Mouse (Mus musculus) liver, embryonic 18 days (tissue): ENCODE measurements around the gene Sftpd. TPM values are rescaled to one million over a fixed set of nuclear protein-coding genes. Genes with fewer than 3 reads are reported as not detected.

Source experiments
- polyA plus RNA-seq: library from polyadenylated mRNA; depleted of rRNA; stranded (reverse); fragments of >200 nt; gene quantifications from 2 replicates; pipeline ENCODE4 v1.2.3, GENCODE M21; 2012; rRNA removed

Sftpd gene
- 0.21 and 0.84 TPM in 2 replicates for polyA plus RNA-seq

DNA sequence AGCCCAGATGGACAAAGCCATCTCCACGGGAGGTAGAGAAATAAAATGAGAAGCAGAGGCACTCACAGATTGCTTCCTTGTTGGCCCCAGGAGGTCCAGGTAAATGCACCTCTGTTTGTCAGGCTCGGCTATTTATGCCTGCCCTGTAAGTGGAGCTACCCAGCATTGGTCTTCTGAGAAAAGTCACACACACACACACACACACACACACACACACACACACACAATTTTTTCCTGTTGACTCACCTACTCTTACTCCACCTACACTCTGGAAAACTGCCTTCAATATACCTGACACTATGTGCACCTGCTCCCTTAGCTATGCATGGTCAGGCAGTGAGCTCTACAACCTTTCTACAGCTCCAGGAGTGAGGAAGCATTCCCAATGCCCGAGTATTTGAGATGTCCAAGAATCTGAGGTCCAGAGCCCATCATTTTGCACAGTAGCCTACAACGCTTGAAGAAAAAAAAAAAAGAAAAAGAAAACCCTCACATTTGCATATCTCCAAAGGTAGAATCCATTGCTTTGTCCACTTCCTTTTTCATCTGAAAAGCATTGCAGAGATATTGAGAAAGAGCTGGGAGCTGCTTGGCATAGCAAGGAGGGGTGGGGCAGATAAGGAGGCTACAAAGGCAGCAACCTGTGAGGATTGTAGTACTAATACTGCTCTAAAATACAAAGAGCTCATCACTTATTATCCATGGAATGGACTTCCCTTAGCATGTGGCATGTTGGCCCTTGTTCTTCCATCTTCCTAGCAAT is at the start of gene Sftpd:
Gene Sftpd, minus strand, starts transcription at position 91 of the 763 bp plus-strand sequence.

GRCm38 (mm10) chr14:41151220-41151898 is 33.6 kb downstream of the Sftpd start, which contains the start of gene Mbl1:
TSS of gene Mbl1 (plus strand) at chr14:41151458.

DNA sequence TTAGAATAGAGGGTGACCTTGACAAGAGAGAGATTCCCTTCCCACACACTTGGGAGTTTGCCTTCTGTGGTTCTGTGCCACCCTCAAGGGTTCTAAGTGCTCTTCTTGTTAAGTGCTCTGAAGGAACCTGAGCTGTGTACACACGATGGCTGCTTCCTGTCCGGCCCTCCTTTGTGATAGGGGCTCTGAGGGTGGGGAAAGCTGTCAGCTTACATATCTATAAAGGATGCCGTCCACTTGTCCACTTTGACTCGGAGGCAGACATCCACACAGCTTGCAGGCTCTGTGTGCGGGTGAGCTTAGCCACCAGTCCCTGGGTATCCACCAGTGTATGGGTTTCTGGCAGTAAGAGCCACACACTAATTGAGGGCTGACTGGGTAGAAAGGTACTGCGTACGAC is 53.4 kb downstream of the Sftpd start, which contains the start of gene Sftpa1:
Gene Sftpa1, plus strand, starts transcription at position 243 of the 400 bp plus-strand sequence.

Other genes with a start within 250 kb of the Sftpd start
- gene Tspan14, start 218.3 kb downstream of the Sftpd start, polyA plus RNA-seq, result 30.3 and 31.2 TPM in 2 replicates
- gene Fam213a, start 171.4 kb downstream of the Sftpd start, polyA plus RNA-seq, result 84.7 and 87.4 TPM in 2 replicates
- not detected in 2 replicates for gene Dydc2, start 115.9 kb downstream of the Sftpd start, polyA plus RNA-seq
- not detected in 2 replicates for gene Dydc1, start 112.2 kb downstream of the Sftpd start, polyA plus RNA-seq
- gene Mat1a, start 80.1 kb downstream of the Sftpd start, polyA plus RNA-seq, result 218 and 257 TPM in 2 replicates
- gene Sftpa1, start 53.4 kb downstream of the Sftpd start, polyA plus RNA-seq, result 0.21 and 0.23 TPM in 2 replicates
- gene Mbl1, start 33.7 kb downstream of the Sftpd start, polyA plus RNA-seq, result 33.7 and 43.4 TPM in 2 replicates
- gene Gm2832, start 93.7 kb upstream of the Sftpd start, polyA plus RNA-seq, result 0.01 and 0.02 TPM in 2 replicates
- not detected in 2 replicates for gene Gm5798, start 163.5 kb upstream of the Sftpd start, polyA plus RNA-seq
- gene Gm7945, start 201.2 kb upstream of the Sftpd start, polyA plus RNA-seq, result not detected in 2 replicates
- gene Gm6482, start 223.1 kb upstream of the Sftpd start, polyA plus RNA-seq, result not detected in 2 replicates